Mouse (Mus musculus): ENCODE measurements around the gene Klk11. TPM values are rescaled to one million over a fixed set of nuclear protein-coding genes. Genes with fewer than 3 reads are reported as not detected.

The Klk11 gene
- polyA plus RNA-seq, 1 experiment from 2014 or later = 1.7 TPM

- Histone ChIP-seq H3K9me3 (ENCODE audit: control insufficient read depth, low read length) (no peaks in the 10 kb centered on the region), H3K9ac (ENCODE audit: low read depth, low read length) (no peak overlapping the region), H3K27ac (ENCODE audit: low read length) (no peak overlapping the region), H3K27me3 (replicated peaks; ENCODE audit: control insufficient read depth, insufficient read depth, low read length) (no peaks in the 10 kb centered on the region), H3K36me3 (ENCODE audit: control insufficient read depth, insufficient read depth, low read length) (no peaks in the 10 kb centered on the region), H3K4me1 (ENCODE audit: control insufficient read depth, insufficient read depth, low read length) (peaks cover 3% of the 10 kb centered on the region), H3K4me2 (ENCODE audit: low read depth, low read length) (no peak overlapping the region), H3K4me3 (ENCODE audit: low read length) (no peak overlapping the region)
- ATAC-seq = no peak
- WGBS = 41% methylated on average over 7 of the region's 7 CpGs
These were observed 1.1 kb downstream of the Klk11 start for GRCm38 (mm10) chr7:43775311-43776057.

GRCm38 (mm10) chr7:43776506-43776905 lies 2.1 kb downstream of the Klk11 start:
- Histone ChIP-seq H3K4me2 (ENCODE audit: low read depth, low read length) (no peak overlapping the region), H3K27me3 (replicated peaks; ENCODE audit: control insufficient read depth, insufficient read depth, low read length) (no peaks in the 10 kb centered on the region), H3K4me1 (ENCODE audit: control insufficient read depth, insufficient read depth, low read length) (peaks cover 7% of the 10 kb centered on the region), H3K9ac (ENCODE audit: low read depth, low read length) (no peak overlapping the region), H3K9me3 (ENCODE audit: control insufficient read depth, low read length) (no peaks in the 10 kb centered on the region), H3K27ac (ENCODE audit: low read length) (no peak overlapping the region), H3K4me3 (ENCODE audit: low read length) (no peak overlapping the region), H3K36me3 (ENCODE audit: control insufficient read depth, insufficient read depth, low read length) (no peaks in the 10 kb centered on the region)
- no peak for ATAC-seq
- WGBS = 83% methylated on average over 5 of the region's 5 CpGs

- Histone ChIP-seq H3K4me3 (ENCODE audit: low read length) (no peak overlapping the region), H3K27me3 (replicated peaks; ENCODE audit: control insufficient read depth, insufficient read depth, low read length) (no peaks in the 10 kb centered on the region), H3K36me3 (ENCODE audit: control insufficient read depth, insufficient read depth, low read length) (no peaks in the 10 kb centered on the region), H3K4me1 (ENCODE audit: control insufficient read depth, insufficient read depth, low read length) (peaks cover 7% of the 10 kb centered on the region), H3K9ac (ENCODE audit: low read depth, low read length) (no peak overlapping the region), H3K27ac (ENCODE audit: low read length) (no peak overlapping the region), H3K9me3 (ENCODE audit: control insufficient read depth, low read length) (no peaks in the 10 kb centered on the region), H3K4me2 (ENCODE audit: low read depth, low read length) (no peak overlapping the region)
- 92% methylated on average over 12 of the region's 12 CpGs for WGBS
- no peak for ATAC-seq
These were observed 3.0 kb downstream of the Klk11 start for GRCm38 (mm10) chr7:43777423-43777822.

GRCm38 (mm10) chr7:43778176-43778970 lies 4.0 kb downstream of the Klk11 start:
- no peaks in the 10 kb centered on the region for H3K36me3 ChIP-seq (ENCODE audit: control insufficient read depth, insufficient read depth, low read length)
- peaks cover 5% of the 10 kb centered on the region; the same call in 1 of the 2 replicates for H3K27me3 ChIP-seq (replicated peaks; ENCODE audit: control insufficient read depth, insufficient read depth, low read length)
- H3K4me3 ChIP-seq (ENCODE audit: low read length) = no peak overlapping the region
- H3K4me2 ChIP-seq (ENCODE audit: low read depth, low read length) = no peak overlapping the region
- H3K4me1 ChIP-seq (ENCODE audit: control insufficient read depth, insufficient read depth, low read length) = peaks cover 11% of the 10 kb centered on the region
- ATAC-seq = no peak
- H3K27ac ChIP-seq (ENCODE audit: low read length) = no peak overlapping the region
- 87% methylated on average over 10 of the region's 10 CpGs for WGBS
- no peak overlapping the region for H3K9ac ChIP-seq (ENCODE audit: low read depth, low read length)
- no peaks in the 10 kb centered on the region for H3K9me3 ChIP-seq (ENCODE audit: control insufficient read depth, low read length)

- 0 out of 2 replicates have a peak overlapping the region, but pooled peaks have one; percentile 9 for H3K4me2 ChIP-seq (ENCODE audit: low read depth, low read length)
- peaks cover 5% of the 10 kb centered on the region; the same call in 1 of the 2 replicates for H3K27me3 ChIP-seq (replicated peaks; ENCODE audit: control insufficient read depth, insufficient read depth, low read length)
- H3K4me3 ChIP-seq (ENCODE audit: low read length) = no peak overlapping the region
- peaks cover 11% of the 10 kb centered on the region; the same call in 1 of the 2 replicates for H3K4me1 ChIP-seq (ENCODE audit: control insufficient read depth, insufficient read depth, low read length)
- no peak overlapping the region for H3K27ac ChIP-seq (ENCODE audit: low read length)
- no peaks in the 10 kb centered on the region for H3K9me3 ChIP-seq (ENCODE audit: control insufficient read depth, low read length)
- WGBS = 54% methylated on average over 6 of the region's 6 CpGs
- H3K9ac ChIP-seq (ENCODE audit: low read depth, low read length) = no peak overlapping the region
- 0 out of 2 replicates have a peak, but pooled peaks have one; percentile 10 for ATAC-seq
- no peaks in the 10 kb centered on the region for H3K36me3 ChIP-seq (ENCODE audit: control insufficient read depth, insufficient read depth, low read length)
These were observed 5.8 kb downstream of the Klk11 start for GRCm38 (mm10) chr7:43780241-43780640.

GRCm38 (mm10) chr7:43780746-43781145 lies 6.3 kb downstream of the Klk11 start, which contains the start of gene Klk10:
Klk10 (plus strand) TSS chr7:43781035.
- Histone ChIP-seq H3K9ac (ENCODE audit: low read depth, low read length) (no peak within 1 kb of the TSS), H3K27ac (ENCODE audit: low read length) (no peak within 1 kb of the TSS), H3K4me3 (ENCODE audit: low read length) (no peak within 1 kb of the TSS), H3K36me3 (ENCODE audit: control insufficient read depth, insufficient read depth, low read length) (no peaks in the 10 kb centered on the region), H3K4me2 (ENCODE audit: low read depth, low read length) (0 out of 2 replicates have a peak within 1 kb of the TSS, but pooled peaks have one; percentile 9), H3K9me3 (ENCODE audit: control insufficient read depth, low read length) (no peaks in the 10 kb centered on the region), H3K4me1 (ENCODE audit: control insufficient read depth, insufficient read depth, low read length) (peaks cover 10% of the 10 kb centered on the region; the same call in 1 of the 2 replicates), H3K27me3 (replicated peaks; ENCODE audit: control insufficient read depth, insufficient read depth, low read length) (peaks cover 5% of the 10 kb centered on the region; the same call in 1 of the 2 replicates)
- whole genome bisulfite sequencing = 38% methylated on average over 5 of the region's 5 CpGs
- ATAC-seq = 0 out of 2 replicates have a peak, but pooled peaks have one; percentile 11

- H3K27ac ChIP-seq (ENCODE audit: low read length) = no peak overlapping the region
- H3K36me3 ChIP-seq (ENCODE audit: control insufficient read depth, insufficient read depth, low read length) = no peaks in the 10 kb centered on the region
- ATAC-seq = no peak
- peaks cover 5% of the 10 kb centered on the region; the same call in 1 of the 2 replicates for H3K27me3 ChIP-seq (replicated peaks; ENCODE audit: control insufficient read depth, insufficient read depth, low read length)
- H3K4me2 ChIP-seq (ENCODE audit: low read depth, low read length) = no peak overlapping the region
- no peak overlapping the region for H3K9ac ChIP-seq (ENCODE audit: low read depth, low read length)
- 86% methylated on average over 11 of the region's 11 CpGs for WGBS
- no peaks in the 10 kb centered on the region for H3K9me3 ChIP-seq (ENCODE audit: control insufficient read depth, low read length)
- H3K4me1 ChIP-seq (ENCODE audit: control insufficient read depth, insufficient read depth, low read length) = peaks cover 9% of the 10 kb centered on the region; the same call in 1 of the 2 replicates
- H3K4me3 ChIP-seq (ENCODE audit: low read length) = no peak overlapping the region
These were observed 7.1 kb downstream of the Klk11 start for GRCm38 (mm10) chr7:43781541-43781940.

GRCm38 (mm10) chr7:43782275-43783265 lies 8.2 kb downstream of the Klk11 start:
- 8% methylated on average over 36 of the region's 36 CpGs for WGBS

More at GRCm38 (mm10) chr7:43782275-43783265, 8.2 kb downstream of the Klk11 start:
- H3K9me3 ChIP-seq (ENCODE audit: control insufficient read depth, low read length) = no peaks in the 10 kb centered on the region
- ATAC-seq = peak; percentile 85
- H3K36me3 ChIP-seq (ENCODE audit: control insufficient read depth, insufficient read depth, low read length) = no peaks in the 10 kb centered on the region
- peak overlapping the region; percentile 41 for H3K4me3 ChIP-seq (ENCODE audit: low read length)
- H3K4me2 ChIP-seq (ENCODE audit: low read depth, low read length) = peak overlapping the region; percentile 87
- peaks cover 9% of the 10 kb centered on the region; the same call in 1 of the 2 replicates for H3K4me1 ChIP-seq (ENCODE audit: control insufficient read depth, insufficient read depth, low read length)
- H3K27ac ChIP-seq (ENCODE audit: low read length) = no peak overlapping the region
- H3K27me3 ChIP-seq (replicated peaks; ENCODE audit: control insufficient read depth, insufficient read depth, low read length) = peaks cover 5% of the 10 kb centered on the region; the same call in 1 of the 2 replicates
- H3K9ac ChIP-seq (ENCODE audit: low read depth, low read length) = peak overlapping the region; percentile 62
